Mouse (Mus musculus) limb, embryonic 14.5 days (tissue): ENCODE results near the gene Azin2. TPM values are rescaled to one million over a fixed set of nuclear protein-coding genes. Genes with fewer than 3 reads are reported as not detected.

Experiments used
- ATAC-seq: fragments of 200-750 bp; cut with Nextera tagmentation; 2 replicates; pipeline ENCODE4 v1.8.0; 2017; ENCODE audit warnings: low read depth, moderate number of reproducible peaks, moderate TSS enrichment; ENCODE audit not compliant: low FRiP score
- DNase-seq: peaks from one replicate; pipeline ENCODE4 v3.0.0-alpha.2; 2015; ENCODE audit warnings: low spot score
- H3K27ac ChIP-seq: fragments of 300-500 bp; sonication (generic); replicated peaks from 2 replicates; pipeline ENCODE4 v1.5.1; 2014; ENCODE audit warnings: low read depth, mild to moderate bottlenecking, low read length, moderate library complexity, mixed read lengths
- H3K27me3 ChIP-seq: fragments of 300-500 bp; sonication (generic); 2 replicates; pipeline ENCODE4 v1.6.1; 2014; ENCODE audit warnings: low read length, mixed read lengths; ENCODE audit not compliant: control insufficient read depth, insufficient read depth
- H3K36me3 ChIP-seq: fragments of 300-500 bp; sonication (generic); 2 replicates; pipeline ENCODE4 v1.6.1; 2014; ENCODE audit warnings: mild to moderate bottlenecking, low read length, moderate library complexity, mixed read lengths; ENCODE audit not compliant: control insufficient read depth, insufficient read depth
- H3K4me1 ChIP-seq: fragments of 300-500 bp; sonication (generic); 2 replicates; pipeline ENCODE4 v1.6.1; 2014; ENCODE audit warnings: antibody characterized with exemption, low read length, mixed read lengths; ENCODE audit not compliant: control insufficient read depth, insufficient read depth
- H3K4me2 ChIP-seq: fragments of 300-500 bp; sonication (generic); replicated peaks from 2 replicates; pipeline ENCODE4 v1.6.1; 2014; ENCODE audit warnings: low read depth, mild to moderate bottlenecking, low read length, moderate library complexity; ENCODE audit not compliant: severe bottlenecking
- H3K4me3 ChIP-seq: fragments of 300-500 bp; sonication (generic); replicated peaks from 2 replicates; pipeline ENCODE4 v1.5.1; 2014; ENCODE audit warnings: low read length
- H3K9ac ChIP-seq: fragments of 300-500 bp; sonication (generic); 2 replicates; pipeline ENCODE4 v1.6.1; 2014; ENCODE audit warnings: mild to moderate bottlenecking, low read depth, low read length, moderate library complexity; ENCODE audit not compliant: severe bottlenecking
- H3K9me3 ChIP-seq: fragments of 300-500 bp; sonication (generic); 2 replicates; pipeline ENCODE4 v1.6.1; 2016; ENCODE audit warnings: low read length; ENCODE audit not compliant: control insufficient read depth
- POLR2A ChIP-seq: fragments of 200-500 bp; IDR thresholded peaks from 2 replicates; pipeline ENCODE4 v1.8.0; 2012; ENCODE audit warnings: inconsistent platforms, mild to moderate bottlenecking, moderate library complexity, borderline replicate concordance; ENCODE audit not compliant: insufficient read depth, insufficient read length; ENCODE audit errors: extremely low read depth
- WGBS: fragments of 180-500 bp; shearing (Covaris S2); extraction: QIAGEN DNeasy Blood & Tissue Kit; methylation state at CpG from one replicate; pipeline ENCODE4 v1.1.7; 2014; 5-methylcytosine and 5-hydroxymethylcytosine counted together
- polyA plus RNA-seq, 2 experiments: library from polyadenylated mRNA; depleted of rRNA in 1 of 2; stranded (reverse) in 1 of 2; unstranded in 1 of 2; fragments of >200 nt; fragmentation: Nextera tagmentation in 1 of 2; extraction: Ambion mirVana in 1 of 2; gene quantifications; 2 replicates each; pipeline versions ENCODE4 v1.2.1 to v1.2.3; 2012 to 2014

Azin2 gene
- polyA plus RNA-seq, 2 experiments: 26.5 to 30.7 TPM

GRCm38 (mm10) chr4:128946736-128947135 is 15.5 kb downstream of the Azin2 start:
- WGBS: 77% methylated on average over 9 of the region's 9 CpGs
- H3K4me1 ChIP-seq: 0 out of 2 replicates have a peak, but pooled peaks cover 4% of the 10 kb centered on the region
- H3K4me3 ChIP-seq: no peak overlapping the region
- H3K9ac ChIP-seq: no peak overlapping the region
- no peaks in the 10 kb centered on the region for H3K9me3 ChIP-seq
- ATAC-seq (no peak), DNase-seq (no peak)
- H3K27me3 ChIP-seq: no peaks in the 10 kb centered on the region
- no peak overlapping the region for H3K27ac ChIP-seq
- H3K4me2 ChIP-seq: no peak overlapping the region
- no peak for TF ChIP-seq POLR2A
- peaks cover 4% of the 10 kb centered on the region; the same call in 1 of the 2 replicates for H3K36me3 ChIP-seq

GRCm38 (mm10) chr4:128942346-128942745 is 19.9 kb downstream of the Azin2 start:
- Histone ChIP-seq H3K9ac (no peak overlapping the region), H3K4me1 (0 out of 2 replicates have a peak, but pooled peaks cover 1% of the 10 kb centered on the region), H3K4me2 (no peak overlapping the region), H3K27ac (no peak overlapping the region), H3K4me3 (no peak overlapping the region), H3K9me3 (no peaks in the 10 kb centered on the region), H3K36me3 (peaks cover 4% of the 10 kb centered on the region; the same call in 1 of the 2 replicates), H3K27me3 (no peaks in the 10 kb centered on the region)
- ATAC-seq (no peak), DNase-seq (no peak)
- WGBS: 61% methylated on average over 3 of the region's 3 CpGs
- no peak for TF ChIP-seq POLR2A

- TF ChIP-seq POLR2A: no peak
- Histone ChIP-seq H3K27ac (no peak overlapping the region), H3K4me3 (no peak overlapping the region), H3K4me2 (no peak overlapping the region), H3K4me1 (no peaks in the 10 kb centered on the region), H3K27me3 (no peaks in the 10 kb centered on the region), H3K9me3 (no peaks in the 10 kb centered on the region), H3K36me3 (no peaks in the 10 kb centered on the region), H3K9ac (no peak overlapping the region)
- 64% methylated on average over 5 of the region's 5 CpGs for WGBS
- no peak for ATAC-seq
- DNase-seq: no peak
Observed at GRCm38 (mm10) chr4:128935595-128935994, 26.6 kb downstream of the Azin2 start.

- DNase-seq (no peak), ATAC-seq (no peak)
- Histone ChIP-seq H3K9ac (no peak overlapping the region), H3K4me2 (no peak overlapping the region), H3K9me3 (no peaks in the 10 kb centered on the region), H3K4me1 (no peaks in the 10 kb centered on the region), H3K27me3 (no peaks in the 10 kb centered on the region), H3K27ac (no peak overlapping the region), H3K4me3 (no peak overlapping the region), H3K36me3 (no peaks in the 10 kb centered on the region)
- WGBS: 47% methylated on average over 7 of the region's 7 CpGs
- no peak for TF ChIP-seq POLR2A
Observed at GRCm38 (mm10) chr4:128932783-128933182, 29.5 kb downstream of the Azin2 start.

- Histone ChIP-seq H3K4me2 (peak overlapping the region; percentile 78), H3K4me1 (peaks cover 4% of the 10 kb centered on the region; the same call in 1 of the 2 replicates), H3K9ac (peak overlapping the region; percentile 54), H3K9me3 (no peaks in the 10 kb centered on the region), H3K27me3 (no peaks in the 10 kb centered on the region), H3K27ac (0 out of 2 replicates have a peak overlapping the region, but pooled peaks have one; percentile 52), H3K4me3 (peak overlapping the region; percentile 35), H3K36me3 (no peaks in the 10 kb centered on the region)
- TF ChIP-seq POLR2A: peak; percentile 65; the same call in 1 of the 2 replicates
- ATAC-seq: peak; percentile 91
- peak; percentile 92 for DNase-seq
- 20% methylated on average over 30 of the region's 36 CpGs for WGBS
Observed at GRCm38 (mm10) chr4:128924841-128925606, 37.2 kb downstream of the Azin2 start.

- Histone ChIP-seq H3K36me3 (no peaks in the 10 kb centered on the region), H3K9ac (no peak overlapping the region), H3K4me1 (peaks cover 4% of the 10 kb centered on the region; the same call in 1 of the 2 replicates), H3K27me3 (no peaks in the 10 kb centered on the region), H3K4me2 (no peak overlapping the region), H3K4me3 (no peak overlapping the region), H3K9me3 (no peaks in the 10 kb centered on the region), H3K27ac (no peak overlapping the region)
- no peak for DNase-seq
- no peak for ATAC-seq
- 82% methylated on average over 3 of the region's 3 CpGs for WGBS
- no peak for TF ChIP-seq POLR2A
Observed at GRCm38 (mm10) chr4:128923603-128924002, 38.6 kb downstream of the Azin2 start.
